Mouse (Mus musculus): ENCODE measurements around the gene Arf5.

- no peak for TF ChIP-seq ZNF384 (IDR thresholded peaks at IDR 0.05; ENCODE audit: low read depth, low read length)
- no peak for TF ChIP-seq GATA1 (IDR thresholded peaks at IDR 0.05; ENCODE audit: low read depth, low read length)
- TF ChIP-seq CTCF (IDR thresholded peaks at IDR 0.05 in 2 of 3, conservative IDR thresholded peaks at IDR 0.05 in 1 of 3; ENCODE audit: control insufficient read depth in 1 of 3, insufficient read depth in 1 of 3, low read depth in 2 of 3, low read length in 3 of 3, poor library complexity in 1 of 3, severe bottlenecking in 1 of 3), result no peak
- TF ChIP-seq POLR2A (IDR thresholded peaks at IDR 0.05; ENCODE audit: control insufficient read depth in 1 of 2, insufficient read depth in 1 of 2, low read depth in 1 of 2, low read length in 2 of 2, poor library complexity in 1 of 2), result no peak
- TF ChIP-seq NELFE (IDR thresholded peaks at IDR 0.05; ENCODE audit: low read depth, low read length), result no peak
These were observed 27.1 kb upstream of the Arf5 start for GRCm38 (mm10) chr6:28396051-28396852.

All from MEL (cell line).